Mouse (Mus musculus) intestine, postnatal 0 days (tissue): Measurements from ENCODE around the gene Dlx2. TPM values are rescaled to one million over a fixed set of nuclear protein-coding genes. Genes with fewer than 3 reads are reported as not detected.
A peak's percentile ranks its signal among the peaks of the same experiment; 100 is the strongest.

Experiments used
- ATAC-seq: fragments of 200-750 bp; cut with Nextera tagmentation; 2 replicates; pipeline ENCODE4 v1.8.0; 2017; ENCODE audit warnings: mild to moderate bottlenecking, moderate TSS enrichment, moderate library complexity
- H3K27ac ChIP-seq: fragments of 300-500 bp; sonication (generic); 2 replicates; pipeline ENCODE4 v1.5.1; 2014; ENCODE audit warnings: mild to moderate bottlenecking, low read depth, low read length, moderate library complexity
- H3K27me3 ChIP-seq: fragments of 300-500 bp; sonication (generic); replicated peaks from 2 replicates; pipeline ENCODE4 v1.6.1; 2014; ENCODE audit warnings: low read length, mixed read lengths; ENCODE audit not compliant: control insufficient read depth, insufficient read depth
- H3K36me3 ChIP-seq: fragments of 300-500 bp; sonication (generic); 2 replicates; pipeline ENCODE4 v1.6.1; 2014; ENCODE audit warnings: mild to moderate bottlenecking, moderate library complexity; ENCODE audit not compliant: control insufficient read depth, insufficient read depth
- H3K4me1 ChIP-seq: fragments of 300-500 bp; sonication (generic); replicated peaks from 2 replicates; pipeline ENCODE4 v1.6.1; 2014; ENCODE audit warnings: antibody characterized with exemption, low read length, mixed read lengths; ENCODE audit not compliant: control insufficient read depth, insufficient read depth
- H3K4me2 ChIP-seq: fragments of 300-500 bp; sonication (generic); replicated peaks from 2 replicates; pipeline ENCODE4 v1.6.1; 2014; ENCODE audit warnings: low read depth, mild to moderate bottlenecking, moderate library complexity
- H3K4me3 ChIP-seq: fragments of 300-500 bp; sonication (generic); 2 replicates; pipeline ENCODE4 v1.5.1; 2014; ENCODE audit warnings: low read depth, low read length
- H3K9ac ChIP-seq: fragments of 300-500 bp; sonication (generic); 2 replicates; pipeline ENCODE4 v1.6.1; 2014; ENCODE audit warnings: mild to moderate bottlenecking, low read depth, low read length
- H3K9me3 ChIP-seq: fragments of 300-500 bp; sonication (generic); 2 replicates; pipeline ENCODE4 v1.6.1; 2016; ENCODE audit warnings: mixed run types; ENCODE audit not compliant: control insufficient read depth
- CTCF ChIP-seq: sonication (generic); IDR thresholded peaks from 2 replicates; pipeline ENCODE4 v1.5.1; 2016; ENCODE audit warnings: low read depth, mild to moderate bottlenecking, control low read depth, antibody characterized with exemption, moderate library complexity
- WGBS: fragments of 180-500 bp; shearing (Covaris S2); extraction: QIAGEN DNeasy Blood & Tissue Kit; methylation state at CpG from one replicate; pipeline ENCODE4 v1.1.7; 2014; 5-methylcytosine and 5-hydroxymethylcytosine counted together
- polyA plus RNA-seq: library from polyadenylated mRNA; unstranded; fragments of >200 nt; fragmentation: Nextera tagmentation; extraction: Ambion mirVana; gene quantifications from 2 replicates; pipeline ENCODE4 v1.2.1, GENCODE M21; 2015

Dlx2 gene
- polyA plus RNA-seq, 1 experiment from 2014 or later: 1.3 TPM

GRCm38 (mm10) chr2:71542227-71542815 is 4.2 kb downstream of the Dlx2 start:
- Histone ChIP-seq H3K4me1 (no peaks in the 10 kb centered on the region), H3K27ac (no peak overlapping the region), H3K9me3 (no peaks in the 10 kb centered on the region), H3K4me3 (no peak overlapping the region), H3K36me3 (no peaks in the 10 kb centered on the region), H3K4me2 (no peak overlapping the region), H3K27me3 (peaks cover 95% of the 10 kb centered on the region), H3K9ac (no peak overlapping the region)
- WGBS: 3% methylated on average over 11 of the region's 11 CpGs
- TF ChIP-seq CTCF: no peak
- no peak for ATAC-seq

DNA sequence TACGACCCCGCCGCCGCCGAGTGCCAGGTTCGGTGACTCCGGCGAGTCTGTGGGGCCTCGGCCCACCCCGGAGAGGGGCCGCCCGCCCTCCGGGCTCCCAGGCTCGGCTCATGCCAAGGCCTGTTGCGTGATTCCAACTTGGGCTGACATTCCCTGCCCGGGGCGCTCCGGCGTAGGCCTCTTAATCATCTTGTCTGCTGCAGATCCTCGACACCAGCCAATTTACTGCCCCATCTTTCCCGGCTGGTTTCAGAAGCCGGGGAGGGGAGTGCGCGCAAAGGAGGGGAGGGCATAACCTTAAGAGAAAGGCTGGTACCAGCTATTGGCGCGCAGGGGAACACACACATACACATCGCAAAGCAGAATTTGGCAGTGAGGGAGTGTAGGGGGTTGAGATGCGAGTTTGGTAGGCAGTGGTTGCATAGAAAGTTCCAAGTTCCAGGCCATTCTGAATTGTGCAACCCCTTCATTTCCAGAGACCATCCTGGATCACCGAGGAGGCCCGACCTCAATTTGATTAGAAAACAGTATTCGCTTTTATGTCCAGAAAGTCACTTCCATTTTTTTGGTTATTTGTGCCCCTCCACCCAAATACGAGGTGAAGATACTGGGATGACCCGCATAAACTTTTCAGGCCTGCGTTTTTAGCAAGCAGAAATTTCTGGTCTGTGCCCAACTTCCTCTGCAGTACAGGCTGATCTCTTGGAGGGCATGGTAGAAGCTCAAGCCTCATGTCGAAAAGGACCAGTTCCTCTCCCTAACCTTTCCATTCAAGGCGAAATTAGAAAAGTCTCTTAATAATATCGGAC is 4.9 kb downstream of the Dlx2 start:
- H3K4me3 ChIP-seq: 0 out of 2 replicates have a peak overlapping the region, but pooled peaks have one; percentile 11
- H3K4me1 ChIP-seq: no peaks in the 10 kb centered on the region
- 0 out of 2 replicates have a peak overlapping the region, but pooled peaks have one; percentile 24 for H3K4me2 ChIP-seq
- no peaks in the 10 kb centered on the region for H3K36me3 ChIP-seq
- H3K27ac ChIP-seq: no peak overlapping the region
- no peak for TF ChIP-seq CTCF
- peaks cover 97% of the 10 kb centered on the region for H3K27me3 ChIP-seq
- no peak overlapping the region for H3K9ac ChIP-seq
- H3K9me3 ChIP-seq: no peaks in the 10 kb centered on the region
- WGBS: 2% methylated on average over 37 of the region's 37 CpGs
- no peak for ATAC-seq

- no peak for ATAC-seq
- Histone ChIP-seq H3K4me2 (peak overlapping the region; percentile 24; the same call in 1 of the 2 replicates), H3K4me3 (0 out of 2 replicates have a peak overlapping the region, but pooled peaks have one; percentile 11), H3K27ac (no peak overlapping the region), H3K4me1 (no peaks in the 10 kb centered on the region), H3K9ac (no peak overlapping the region), H3K36me3 (no peaks in the 10 kb centered on the region), H3K9me3 (no peaks in the 10 kb centered on the region), H3K27me3 (peaks cover 97% of the 10 kb centered on the region)
- WGBS: 1% methylated on average over 42 of the region's 48 CpGs
- no peak for TF ChIP-seq CTCF
Measured at GRCm38 (mm10) chr2:71540611-71541417, 5.7 kb downstream of the Dlx2 start.

DNA sequence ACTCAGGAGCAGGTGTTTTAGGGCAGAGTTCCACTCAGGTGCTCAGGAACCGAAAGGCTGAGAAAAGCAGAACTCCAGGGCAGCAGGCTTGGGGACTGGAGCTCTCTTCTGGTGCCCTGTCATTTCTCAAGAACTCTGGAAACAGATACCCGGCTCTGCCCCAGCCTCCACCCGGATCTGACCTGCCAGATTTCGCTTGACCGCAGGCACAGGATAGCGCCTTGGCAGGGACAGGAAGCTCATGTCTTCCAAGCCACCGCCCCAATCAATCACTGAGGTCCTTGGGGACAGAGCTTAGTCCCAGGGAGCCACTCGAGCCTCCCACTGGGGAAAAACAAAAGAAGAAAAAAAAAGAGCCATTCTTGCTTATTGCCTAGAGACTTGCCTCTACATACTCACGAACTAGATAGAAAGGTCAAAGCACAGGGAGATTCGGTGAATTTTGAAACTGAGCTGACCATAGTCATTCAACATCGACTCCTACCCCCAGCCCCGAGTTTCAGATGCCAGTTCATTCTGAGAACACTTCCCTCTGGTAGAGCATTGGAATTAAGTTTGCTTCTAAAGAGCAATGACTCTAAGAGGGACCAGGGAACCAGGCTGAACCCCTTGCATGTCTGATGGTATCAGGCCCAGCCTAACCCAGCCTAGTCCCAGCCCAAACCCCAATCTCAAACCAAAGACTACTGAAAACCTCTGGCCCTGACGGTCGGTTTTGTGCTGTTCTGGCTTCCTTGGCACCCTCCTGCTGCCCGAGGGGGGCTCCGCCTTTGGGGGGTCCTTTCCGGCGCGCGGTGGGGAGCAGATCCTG is 12.1 kb downstream of the Dlx2 start:
- Histone ChIP-seq H3K4me1 (peaks cover 4% of the 10 kb centered on the region; the same call in 1 of the 2 replicates), H3K4me3 (no peak overlapping the region), H3K36me3 (no peaks in the 10 kb centered on the region), H3K27ac (no peak overlapping the region), H3K27me3 (peaks cover 95% of the 10 kb centered on the region), H3K9me3 (no peaks in the 10 kb centered on the region), H3K4me2 (no peak overlapping the region), H3K9ac (no peak overlapping the region)
- no peak for TF ChIP-seq CTCF
- ATAC-seq: no peak
- 1% methylated on average over 20 of the region's 20 CpGs for WGBS

DNA sequence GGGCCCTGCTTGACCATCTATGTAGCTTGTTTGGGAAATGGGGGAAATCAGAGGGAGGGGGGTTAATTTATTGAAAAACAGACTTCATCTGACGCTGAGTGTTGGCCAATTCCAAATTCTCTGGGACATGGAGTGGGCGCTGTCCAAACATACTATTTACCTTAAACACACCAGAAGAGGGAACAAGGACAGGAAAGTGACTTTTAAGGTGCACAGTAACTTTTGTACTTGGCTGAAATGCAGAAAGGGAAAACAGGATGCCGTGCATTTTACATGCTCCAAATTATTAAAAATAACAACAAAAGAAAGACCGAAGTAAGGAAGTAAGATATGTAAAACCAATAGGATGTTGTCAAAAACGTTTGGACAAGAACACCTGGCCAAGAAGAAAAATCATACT is 13.5 kb downstream of the Dlx2 start:
- 10% methylated on average over 5 of the region's 5 CpGs for WGBS
- Histone ChIP-seq H3K36me3 (no peaks in the 10 kb centered on the region), H3K27me3 (peaks cover 95% of the 10 kb centered on the region), H3K9ac (no peak overlapping the region), H3K4me3 (no peak overlapping the region), H3K4me1 (peaks cover 4% of the 10 kb centered on the region; the same call in 1 of the 2 replicates), H3K4me2 (no peak overlapping the region), H3K9me3 (no peaks in the 10 kb centered on the region), H3K27ac (no peak overlapping the region)
- no peak for TF ChIP-seq CTCF
- ATAC-seq: no peak
